Mouse (Mus musculus) large intestine, adult 2 months (tissue): ENCODE measurements at regions not wholly inside any gene's neighbourhood (a gene's known extent, or its start where the extent isn't known, plus 50 kb on each side); places are given as distances from the start of the nearest gene placed in this dataset.

Experiments used
- DNase-seq: peaks from one replicate; pipeline ENCODE4 v3.0.0-alpha.2; 2012; ENCODE audit warnings: low read depth, low spot score
- WGBS: fragments of 180-500 bp; shearing (Covaris S2); methylation state at CpG from one replicate; pipeline ENCODE4 v1.1.7; 2018; 5-methylcytosine and 5-hydroxymethylcytosine counted together

- DNase-seq, result no peak
- WGBS, result 57% methylated on average over 3 of the region's 3 CpGs
Observed at GRCm38 (mm10) chr3:80211323-80212109, 327.2 kb downstream of the Fam198b start.

- no peak for DNase-seq
- WGBS, result 46% methylated on average over 5 of the region's 5 CpGs
Observed at GRCm38 (mm10) chr3:80248611-80249010, 364.3 kb downstream of the Fam198b start.

GRCm38 (mm10) chr3:80249974-80250373, 365.6 kb downstream of the Fam198b start:
- no peak for DNase-seq
- 71% methylated on average over 3 of the region's 3 CpGs for WGBS

- WGBS, result 88% methylated on average over 3 of the region's 3 CpGs
- no peak for DNase-seq
Observed at GRCm38 (mm10) chr3:80255304-80255703, 371.0 kb downstream of the Fam198b start.

- no peak for DNase-seq
- 79% methylated on average over 3 of the region's 3 CpGs for WGBS
Observed at GRCm38 (mm10) chr3:80256383-80256782, 372.1 kb downstream of the Fam198b start.

GRCm38 (mm10) chr3:80263095-80263494, 378.8 kb downstream of the Fam198b start:
- WGBS, result 64% methylated on average over 2 of the region's 2 CpGs
- DNase-seq, result no peak

GRCm38 (mm10) chr3:80284656-80285055, 400.3 kb downstream of the Fam198b start:
- DNase-seq, result no peak
- 49% methylated on average over 1 of the region's 1 CpGs for WGBS

- WGBS, result 68% methylated on average over 3 of the region's 3 CpGs
- no peak for DNase-seq
Observed at GRCm38 (mm10) chr3:80285246-80285645, 400.9 kb downstream of the Fam198b start.

- no peak for DNase-seq
- 81% methylated on average over 4 of the region's 4 CpGs for WGBS
Observed at GRCm38 (mm10) chr3:80293485-80293884, 409.2 kb downstream of the Fam198b start.

- WGBS, result 67% methylated on average over 4 of the region's 4 CpGs
- no peak for DNase-seq
Observed at GRCm38 (mm10) chr3:80307632-80308031, 423.3 kb downstream of the Fam198b start.

- WGBS, result 68% methylated on average over 4 of the region's 4 CpGs
- DNase-seq, result no peak
Observed at GRCm38 (mm10) chr3:80309931-80310330, 425.6 kb downstream of the Fam198b start.

- DNase-seq, result no peak
- WGBS, result 74% methylated on average over 2 of the region's 2 CpGs
Observed at GRCm38 (mm10) chr3:80311689-80312088, 427.4 kb downstream of the Fam198b start.

- WGBS, result 71% methylated on average over 3 of the region's 3 CpGs
- DNase-seq, result no peak
Observed at GRCm38 (mm10) chr3:80322291-80322690, 438.0 kb downstream of the Fam198b start.

GRCm38 (mm10) chr3:80324726-80325125, 440.4 kb downstream of the Fam198b start:
- 52% methylated on average over 2 of the region's 2 CpGs for WGBS
- DNase-seq, result no peak

- no peak for DNase-seq
- WGBS, result 42% methylated on average over 3 of the region's 3 CpGs
Observed at GRCm38 (mm10) chr3:80331776-80332175, 447.4 kb downstream of the Fam198b start.

GRCm38 (mm10) chr3:80334446-80334893, 450.1 kb downstream of the Fam198b start:
- DNase-seq, result no peak
- WGBS, result 56% methylated on average over 4 of the region's 4 CpGs

- 79% methylated on average over 8 of the region's 8 CpGs for WGBS
- no peak for DNase-seq
Observed at GRCm38 (mm10) chr3:80336123-80336674, 451.9 kb downstream of the Fam198b start.

- no peak for DNase-seq
Observed at GRCm38 (mm10) chr3:80367972-80368371, 434.7 kb downstream of the Gria2 start.

GRCm38 (mm10) chr3:80369214-80369941, 433.3 kb downstream of the Gria2 start:
- whole genome bisulfite sequencing, result 71% methylated on average over 4 of the region's 4 CpGs
- no peak for DNase-seq

GRCm38 (mm10) chr3:80372436-80372835, 430.2 kb downstream of the Gria2 start:
- no peak for DNase-seq
- 63% methylated on average over 3 of the region's 3 CpGs for WGBS

GRCm38 (mm10) chr3:80385986-80386385, 416.6 kb downstream of the Gria2 start:
- WGBS, result 72% methylated on average over 2 of the region's 2 CpGs
- DNase-seq, result no peak
